Mouse (Mus musculus): ENCODE results near the gene Mark2.

- TF ChIP-seq POLR2A (IDR thresholded peaks at IDR 0.05; ENCODE audit: extremely low read depth, insufficient read depth, low read length) (no peak), CTCF (IDR thresholded peaks at IDR 0.05; ENCODE audit: extremely low read depth, insufficient read depth, low read length) (no peak)
Measured at GRCm38 (mm10) chr19:7342646-7343045, 986 bp upstream of the Mark2 start.

Data from cortical plate, adult 2 months (tissue).